Mouse (Mus musculus): ENCODE measurements around the gene Ung.
A peak's percentile ranks its signal among the peaks of the same experiment; 100 is the strongest.

GRCm38 (mm10) chr5:114113334-114113733 lies 16.9 kb upstream of the Ung start:
- TF ChIP-seq CTCF (IDR thresholded peaks at IDR 0.05; ENCODE audit: low read depth) = peak; percentile 41
- no peak for TF ChIP-seq EP300 (optimal IDR thresholded peaks at IDR 0.05)

Measured in stomach, postnatal 0 days (tissue).